Mouse (Mus musculus) gastrocnemius, postnatal 36 days (tissue): Measurements from ENCODE around the gene Zfp677. TPM values are rescaled to one million over a fixed set of nuclear protein-coding genes. Genes with fewer than 3 reads are reported as not detected.
A peak's percentile ranks its signal among the peaks of the same experiment; 100 is the strongest.
"Not testable (repeated sequence)": the region's sequence is repeated elsewhere in the genome, so short reads cannot be mapped to it uniquely, and the experiment has no call there.

Experiments
- DNase-seq, 2 experiments: peaks; one replicate each; pipeline ENCODE4 v3.0.0; 2022
- intact Hi-C: fragments of 180-260 bp; cut with DNase I; formaldehyde crosslinking; loops from one replicate; pipeline ENCODE4 v1.15.1; 2025
- long read RNA-seq, 2 experiments: library from polyadenylated mRNA; stranded (forward); transcript quantifications; one replicate each; pipeline ENCODE4 v2.0.0; 2021
- total RNA-seq, 2 experiments: library from RNA; stranded (reverse); gene quantifications; 2 replicates each; pipeline ENCODE4 v1.2.3; 2021

The Zfp677 gene
- total RNA-seq: under 1 TPM; 0.54 to 0.69 TPM
- long read RNA-seq, experiment 1: 0 reads
- long read RNA-seq, experiment 2: 0 reads

DNA sequence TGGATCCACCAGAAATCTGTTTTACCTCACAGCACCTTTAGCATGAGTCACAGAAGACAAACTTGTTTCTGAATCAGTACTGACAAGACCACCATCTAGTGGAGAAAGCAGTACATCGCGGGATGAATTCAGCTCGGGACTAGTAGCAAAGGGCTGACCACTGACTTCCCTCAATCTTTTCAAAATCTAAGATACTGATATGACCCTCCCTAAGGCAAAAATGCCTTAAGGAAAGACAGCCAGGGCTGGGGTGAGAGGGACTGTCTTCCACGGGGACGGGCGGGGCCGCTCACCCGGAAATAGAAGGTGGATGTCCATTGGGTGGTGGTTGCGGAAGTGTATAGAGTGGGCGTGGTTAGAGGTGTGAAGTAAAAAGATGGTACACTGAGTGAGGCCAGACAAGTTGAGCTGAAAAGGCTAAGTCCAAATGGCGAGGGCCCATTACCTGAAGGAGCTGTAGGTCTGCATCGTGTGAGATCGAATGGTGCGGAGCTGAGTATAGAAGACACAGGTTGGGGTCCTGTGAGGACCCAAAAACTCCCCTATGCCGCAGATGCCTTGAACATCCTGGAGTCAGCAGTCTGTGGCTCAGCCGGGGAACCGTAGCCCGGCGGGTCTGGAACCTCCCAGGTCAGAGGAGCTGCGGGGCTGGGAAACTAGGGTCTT, at the start of gene Zfp677:
Gene Zfp677, plus strand, starts transcription at position 358 of the 666 bp plus-strand sequence.
- DNase-seq: peak; percentile 34 to 35
- intact Hi-C loops: no loop called here

- DNase-seq, intact Hi-C loops: not testable (repeated sequence)
Observed at GRCm38 (mm10) chr17:21368018-21368417, 15.5 kb upstream of the Zfp677 start.

- intact Hi-C loops: no loop called here
- no peak for DNase-seq
Observed at GRCm38 (mm10) chr17:21369925-21370719, 13.4 kb upstream of the Zfp677 start.

DNA sequence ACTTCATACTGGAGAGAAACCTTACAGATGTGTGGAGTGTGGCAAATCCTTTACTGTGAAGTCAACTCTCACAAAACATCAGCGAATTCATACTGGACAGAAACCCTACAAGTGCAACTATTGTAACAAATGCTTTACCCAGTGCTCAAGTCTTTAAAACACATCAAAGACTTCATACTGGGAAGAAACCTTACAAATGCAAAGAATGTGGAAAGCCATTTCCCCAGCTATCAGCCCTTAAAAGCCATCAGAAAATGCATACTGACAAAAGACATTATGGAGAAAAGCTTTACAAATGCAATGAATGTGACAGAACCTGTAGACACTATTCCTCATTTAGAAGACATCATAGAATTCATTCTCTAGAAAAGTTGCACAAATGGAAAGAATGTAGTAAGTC, 8.2 kb upstream of the Zfp677 start:
- intact Hi-C loops: no loop called here
- DNase-seq: no peak

- no peak for DNase-seq
- intact Hi-C loops: no loop called here
Observed at GRCm38 (mm10) chr17:21384057-21384411, 486 bp downstream of the Zfp677 start.

DNA sequence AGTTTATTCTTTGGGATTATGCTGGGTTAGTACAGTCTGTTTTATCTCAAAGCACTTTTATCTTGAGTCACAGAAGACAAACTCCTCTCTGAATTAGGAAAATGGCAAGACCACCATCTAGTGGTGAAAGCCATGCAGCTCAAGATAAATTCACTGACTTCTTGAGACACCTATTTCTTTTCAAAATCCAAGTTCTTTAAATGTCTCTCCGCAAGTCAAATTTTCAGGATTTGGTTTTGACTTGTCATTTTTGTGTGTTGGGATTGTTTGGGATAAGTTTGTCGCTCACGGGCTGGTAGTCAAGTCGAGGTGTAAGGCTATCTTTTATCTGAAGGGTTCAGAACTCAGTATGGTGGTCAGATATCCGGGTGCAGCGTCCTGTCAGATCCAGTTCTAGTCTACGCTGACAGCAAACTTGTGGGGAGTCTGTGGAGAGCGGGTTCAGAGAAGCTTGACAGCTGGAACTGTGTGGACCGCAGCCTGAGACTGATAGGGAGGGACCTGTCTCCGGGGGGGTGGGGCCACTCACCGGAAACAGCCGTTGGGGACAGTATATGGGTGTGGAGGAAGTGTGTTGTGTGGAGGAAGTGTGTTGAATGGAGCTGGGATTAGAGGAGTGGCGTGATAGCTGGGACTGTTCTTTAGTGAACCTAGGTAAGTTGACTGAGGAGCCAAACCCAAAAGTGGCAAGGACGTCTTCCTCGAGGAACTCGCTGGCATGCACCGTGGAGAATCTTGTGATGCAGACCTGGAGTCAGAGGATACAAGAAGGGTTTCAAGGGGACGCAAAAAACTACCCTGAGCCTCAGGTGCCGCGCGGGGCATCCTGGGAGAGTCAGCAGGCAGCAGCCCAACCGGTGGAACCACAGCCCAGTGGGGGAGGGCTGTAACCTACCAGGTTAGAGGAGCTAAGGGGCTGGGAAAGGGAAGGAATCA, 39.4 kb downstream of the Zfp677 start, which contains the start of gene Zfp54:
Gene Zfp54, plus strand, starts transcription at position 564 of the 936 bp plus-strand sequence.
- intact Hi-C loops: loop anchor here (5.0 kb wide), 1 partner anchor 151 kb away; no protein-coding TSS in a partner anchor
- DNase-seq: peak; percentile 39 to 54

- intact Hi-C loops, DNase-seq: not testable (repeated sequence)
Observed at GRCm38 (mm10) chr17:21438806-21439400, 55.4 kb downstream of the Zfp677 start.

Other genes starting within 250 kb of the Zfp677 start
- gene Vmn1r234, start 157.7 kb upstream of the Zfp677 start, total RNA-seq: not detected
- gene Vmn1r235, start 127.3 kb upstream of the Zfp677 start, total RNA-seq: not detected
- not detected for gene Vmn1r236, start 100.8 kb upstream of the Zfp677 start, total RNA-seq
- not detected for gene Vmn1r237, start 71.9 kb upstream of the Zfp677 start, total RNA-seq
- under 1 TPM; 0.49 to 0.74 TPM for gene Zfp54, start 39.5 kb downstream of the Zfp677 start, total RNA-seq
- 1 to 10 TPM; 5.4 to 7.0 TPM for gene Zfp51, start 66.6 kb downstream of the Zfp677 start, total RNA-seq
- 1 to 10 TPM; 1.3 to 1.8 TPM for gene Zfp53, start 105.2 kb downstream of the Zfp677 start, total RNA-seq
- gene Zfp52, start 151.8 kb downstream of the Zfp677 start, total RNA-seq: 1 to 10 TPM; 4.0 to 5.5 TPM
- gene Zfp948, start 183.3 kb downstream of the Zfp677 start, total RNA-seq: 1 to 10 TPM; 1.6 to 2.1 TPM